Mouse (Mus musculus) hindbrain, embryonic 16.5 days (tissue): ENCODE results near the gene 4933402N22Rik. TPM values are rescaled to one million over a fixed set of nuclear protein-coding genes. Genes with fewer than 3 reads are reported as not detected.
"Not testable (repeated sequence)": the region's sequence is repeated elsewhere in the genome, so short reads cannot be mapped to it uniquely, and the experiment has no call there.

Experiments used
- ATAC-seq: fragments of 200-750 bp; cut with Nextera tagmentation; 2 replicates; pipeline ENCODE4 v1.8.0; 2017; ENCODE audit warnings: moderate TSS enrichment, moderate library complexity
- H3K27ac ChIP-seq: fragments of 300-500 bp; sonication (generic); 2 replicates; pipeline ENCODE4 v1.5.1; 2014; ENCODE audit warnings: low read depth, mild to moderate bottlenecking, control low read depth, low read length, moderate library complexity
- H3K27me3 ChIP-seq: fragments of 300-500 bp; sonication (generic); replicated peaks from 2 replicates; pipeline ENCODE4 v1.6.1; 2014; ENCODE audit warnings: low read length; ENCODE audit not compliant: control insufficient read depth, insufficient read depth
- H3K36me3 ChIP-seq: fragments of 300-500 bp; sonication (generic); 2 replicates; pipeline ENCODE4 v1.6.1; 2014; ENCODE audit warnings: mild to moderate bottlenecking, low read length, moderate library complexity, mixed read lengths; ENCODE audit not compliant: control insufficient read depth, insufficient read depth
- H3K4me1 ChIP-seq: fragments of 300-500 bp; sonication (generic); 2 replicates; pipeline ENCODE4 v1.6.1; 2014; ENCODE audit warnings: low read depth, low read length; ENCODE audit not compliant: control insufficient read depth, insufficient read depth
- H3K4me2 ChIP-seq: fragments of 300-500 bp; sonication (generic); 2 replicates; pipeline ENCODE4 v1.6.1; 2014; ENCODE audit warnings: mild to moderate bottlenecking, low read length, control low read depth, moderate library complexity
- H3K4me3 ChIP-seq: fragments of 300-500 bp; sonication (generic); 2 replicates; pipeline ENCODE4 v1.5.1; 2014; ENCODE audit warnings: mild to moderate bottlenecking, low read length, control low read depth, moderate library complexity
- H3K9ac ChIP-seq: fragments of 300-500 bp; sonication (generic); 2 replicates; pipeline ENCODE4 v1.6.1; 2014; ENCODE audit warnings: low read depth, mild to moderate bottlenecking, control low read depth, low read length, moderate library complexity
- H3K9me3 ChIP-seq: fragments of 300-500 bp; sonication (generic); 2 replicates; pipeline ENCODE4 v1.6.1; 2014; ENCODE audit warnings: mild to moderate bottlenecking, low read length, moderate library complexity; ENCODE audit not compliant: control insufficient read depth
- WGBS: fragments of 180-500 bp; shearing (Covaris S2); extraction: QIAGEN DNeasy Blood & Tissue Kit; methylation state at CpG from one replicate; pipeline ENCODE4 v1.1.7; 2014; 5-methylcytosine and 5-hydroxymethylcytosine counted together
- polyA plus RNA-seq: library from polyadenylated mRNA; unstranded; fragments of >200 nt; fragmentation: Nextera tagmentation; extraction: Ambion mirVana; gene quantifications from 2 replicates; pipeline ENCODE4 v1.2.1, GENCODE M21; 2015

Gene 4933402N22Rik
- not detected in 2 replicates for polyA plus RNA-seq

- H3K4me2 ChIP-seq, H3K4me3 ChIP-seq, H3K36me3 ChIP-seq, H3K9ac ChIP-seq, H3K27ac ChIP-seq, ATAC-seq, H3K27me3 ChIP-seq, H3K9me3 ChIP-seq, H3K4me1 ChIP-seq: not testable (repeated sequence)
- WGBS, result 78% methylated on average over 1 of the region's 2 CpGs
Measured at GRCm38 (mm10) chr5:11917743-11918142, at the start of gene 4933402N22Rik. Gene 4933402N22Rik, plus strand, starts transcription at chr5:11918043.

- WGBS, result 100% methylated on average over 1 of the region's 2 CpGs
- not testable (repeated sequence) for H3K27ac ChIP-seq, H3K4me2 ChIP-seq, H3K9me3 ChIP-seq, H3K36me3 ChIP-seq, H3K9ac ChIP-seq, H3K4me3 ChIP-seq, H3K27me3 ChIP-seq, ATAC-seq, H3K4me1 ChIP-seq
Measured at GRCm38 (mm10) chr5:11923790-11924189, 5.9 kb downstream of the 4933402N22Rik start.

Other genes starting within 250 kb of the 4933402N22Rik start
- not detected in 2 replicates for gene Gm8922, start 236.1 kb upstream of the 4933402N22Rik start, polyA plus RNA-seq
- not detected in 2 replicates for gene Gm8926, start 147.5 kb upstream of the 4933402N22Rik start, polyA plus RNA-seq
- gene Gm6465, start 72.5 kb upstream of the 4933402N22Rik start, polyA plus RNA-seq, result not detected in 2 replicates